11 mouse cellular contexts compared by ENCODE assay signal in the genomic region with DNA sequence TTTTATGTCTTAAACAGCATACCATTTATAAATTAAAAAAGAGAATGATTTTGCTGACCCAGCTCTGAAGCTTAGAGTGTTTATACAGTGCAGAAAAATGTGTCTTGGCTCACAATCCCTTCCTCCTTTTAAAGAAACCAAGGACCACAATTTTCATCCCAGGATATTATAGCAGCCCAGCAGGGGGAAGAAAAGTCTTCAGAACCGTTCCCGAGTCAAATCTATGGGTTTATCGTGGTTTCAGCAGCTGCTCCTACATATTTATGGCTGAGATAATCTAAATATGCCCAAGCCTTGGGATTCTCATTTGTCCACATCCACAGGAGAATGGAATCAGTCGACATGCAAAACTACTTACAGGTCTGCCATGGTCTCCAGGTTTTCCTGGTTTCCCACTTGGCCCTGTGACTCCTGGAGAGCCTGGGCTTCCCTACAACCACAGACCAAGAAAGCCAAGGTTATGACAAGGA.
DNase-seq lines count a peak whose midpoint lies in the region; ATAC-seq lines count a peak whose summit lies in the region.
"Had no signal": no experiment of that assay in that cellular context is flagged by ENCODE, and none has a peak within 500 bp of the region (broad histone marks: within the 10 kb centered on the region; RNA-seq: fewer than 3 reads in every experiment).

No protein-coding gene starts in this region.

- DNase-seq in kidney, adult 18-20 months: no peak
- DNase-seq in 3T3-L1 (ENCODE audit: low read depth, low spot score): peak; percentile 68
- peak; percentile 85 for DNase-seq in embryonic facial prominence, embryonic 14.5 days (ENCODE audit: low spot score)
- DNase-seq in lung, postnatal 10 days: peak; percentile 34
- no peak for DNase-seq in cerebellum, adult 9-11 months
- no peak for DNase-seq in layer of hippocampus, postnatal 36 days
- DNase-seq: cerebellum, postnatal 36 days; thymus, postnatal 14 days had no signal

- H3K4me1 ChIP-seq in kidney, embryonic 15.5 days: no peaks in the 10 kb centered on the region
- H3K4me1 ChIP-seq in embryonic facial prominence, embryonic 14.5 days (ENCODE audit: control insufficient read depth, insufficient read depth, low read length): peaks cover 33% of the 10 kb centered on the region

- no peaks in the 10 kb centered on the region for H3K9me3 ChIP-seq in kidney, embryonic 15.5 days (replicated peaks)
- no peaks in the 10 kb centered on the region for H3K9me3 ChIP-seq in embryonic facial prominence, embryonic 14.5 days (ENCODE audit: control insufficient read depth, low read length)

- H3K9ac ChIP-seq in kidney, embryonic 15.5 days: no peak overlapping the region
- H3K9ac ChIP-seq in embryonic facial prominence, embryonic 14.5 days (ENCODE audit: low read depth, low read length): no peak overlapping the region

- 60% methylated on average over 4 of the region's 4 CpGs for WGBS in kidney, embryonic 15.5 days
- WGBS in embryonic facial prominence, embryonic 14.5 days: 37% methylated on average over 4 of the region's 4 CpGs

- ATAC-seq in kidney, embryonic 15.5 days (replicated peaks; ENCODE audit: low FRiP score): peak; percentile 43
- peak; percentile 70 for ATAC-seq in embryonic facial prominence, embryonic 14.5 days (ENCODE audit: low read depth)

- H3K27me3 ChIP-seq in kidney, embryonic 15.5 days: no peaks in the 10 kb centered on the region
- H3K27me3 ChIP-seq in embryonic facial prominence, embryonic 14.5 days (replicated peaks; ENCODE audit: control insufficient read depth, insufficient read depth, low read length): no peaks in the 10 kb centered on the region

- H3K4me2 ChIP-seq in kidney, embryonic 15.5 days: no peak overlapping the region
- no peak overlapping the region for H3K4me2 ChIP-seq in embryonic facial prominence, embryonic 14.5 days (ENCODE audit: low read depth, low read length)

- peak overlapping the region; percentile 23; the same call in 1 of the 2 replicates for H3K27ac ChIP-seq in kidney, embryonic 15.5 days
- H3K27ac ChIP-seq in embryonic facial prominence, embryonic 14.5 days (replicated peaks; ENCODE audit: low read depth, low read length): peak overlapping the region; percentile 77
- H3K27ac ChIP-seq: layer of hippocampus, adult 2 months; macrophage had no signal

- peaks cover 7% of the 10 kb centered on the region; the same call in 1 of the 2 replicates for H3K36me3 ChIP-seq in kidney, embryonic 15.5 days
- peaks cover 63% of the 10 kb centered on the region for H3K36me3 ChIP-seq in embryonic facial prominence, embryonic 14.5 days (ENCODE audit: control insufficient read depth, insufficient read depth, low read length)

- no peak overlapping the region for H3K4me3 ChIP-seq in kidney, embryonic 15.5 days (replicated peaks)
- no peak overlapping the region for H3K4me3 ChIP-seq in embryonic facial prominence, embryonic 14.5 days (ENCODE audit: low read depth, low read length)
- H3K4me3 ChIP-seq: layer of hippocampus, adult 2 months had no signal

Comparison
In these comparisons a context has a peak if more than half of its experiments do, and no peak if none do; other contexts are left out.
1. DNase-seq: peak in 3T3-L1 (single experiment), embryonic facial prominence, embryonic 14.5 days (single experiment) and lung, postnatal 10 days (single experiment); none in kidney, adult 18-20 months (single experiment), cerebellum, adult 9-11 months (single experiment) and layer of hippocampus, postnatal 36 days (0 of 2).